Mouse (Mus musculus) hindbrain, embryonic 15.5 days (tissue): ENCODE measurements around the gene Gm35549. TPM values are rescaled to one million over a fixed set of nuclear protein-coding genes. Genes with fewer than 3 reads are reported as not detected.

Source experiments
- polyA plus RNA-seq: library from polyadenylated mRNA; unstranded; fragments of >200 nt; fragmentation: Nextera tagmentation; extraction: Ambion mirVana; gene quantifications from 2 replicates; pipeline ENCODE4 v1.2.1, GENCODE M21; 2015

Gene Gm35549
- polyA plus RNA-seq, 1 experiment from 2014 or later = 0.53 TPM

Other genes starting within 250 kb of the Gm35549 start
- not detected in 2 replicates for gene Topaz1, start 96.7 kb downstream of the Gm35549 start, polyA plus RNA-seq
- gene Tcaim, start 38.5 kb downstream of the Gm35549 start, polyA plus RNA-seq = 7.7 and 8.5 TPM in 2 replicates
- 96.3 and 96.8 TPM in 2 replicates for gene Zfp445, start 22.0 kb upstream of the Gm35549 start, polyA plus RNA-seq
- 3.3 and 4.5 TPM in 2 replicates for gene Zkscan7, start 41.6 kb upstream of the Gm35549 start, polyA plus RNA-seq
- gene Zfp105, start 79.0 kb upstream of the Gm35549 start, polyA plus RNA-seq = 18.3 and 19.5 TPM in 2 replicates
- gene 1110059G10Rik, start 107.0 kb upstream of the Gm35549 start, polyA plus RNA-seq = 24.0 and 32.8 TPM in 2 replicates
- gene Kif15, start 107.0 kb upstream of the Gm35549 start, polyA plus RNA-seq = 13.4 and 17.4 TPM in 2 replicates
- 27.2 and 28.2 TPM in 2 replicates for gene Tmem42, start 177.3 kb upstream of the Gm35549 start, polyA plus RNA-seq
- 0.53 and 1.1 TPM in 2 replicates for gene Tgm4, start 190.7 kb upstream of the Gm35549 start, polyA plus RNA-seq